Mouse (Mus musculus): ENCODE data around the gene Ldhal6b.

The Ldhal6b gene

DNA sequence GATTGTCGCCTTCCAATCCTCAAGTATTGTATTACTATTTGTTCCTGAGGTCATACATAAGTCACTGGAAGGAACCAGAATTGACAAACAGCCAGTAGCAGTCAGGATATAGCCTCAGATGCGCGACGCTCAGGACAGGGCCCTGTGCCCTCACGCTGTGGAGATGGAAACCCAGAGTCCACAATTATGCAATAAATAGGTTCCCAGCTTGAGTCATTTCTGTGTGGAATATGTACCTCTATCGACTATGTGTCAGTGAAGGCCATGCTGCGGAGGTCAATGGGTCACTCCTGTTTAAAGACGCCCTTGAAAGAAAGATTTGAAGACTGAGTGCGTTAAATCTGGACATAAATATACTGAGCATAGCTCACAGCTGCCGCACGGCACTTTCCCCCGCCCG is 5.2 kb downstream of the Ldhal6b start:
- in situ Hi-C loops (cut with MboI; ENCODE audit: low pct_unique_long_range_greater_than_20kb in 1 of 2, low sequenced_read_pairs in 2 of 2, unreplicated experiment in 1 of 2) = no loop called here

DNA sequence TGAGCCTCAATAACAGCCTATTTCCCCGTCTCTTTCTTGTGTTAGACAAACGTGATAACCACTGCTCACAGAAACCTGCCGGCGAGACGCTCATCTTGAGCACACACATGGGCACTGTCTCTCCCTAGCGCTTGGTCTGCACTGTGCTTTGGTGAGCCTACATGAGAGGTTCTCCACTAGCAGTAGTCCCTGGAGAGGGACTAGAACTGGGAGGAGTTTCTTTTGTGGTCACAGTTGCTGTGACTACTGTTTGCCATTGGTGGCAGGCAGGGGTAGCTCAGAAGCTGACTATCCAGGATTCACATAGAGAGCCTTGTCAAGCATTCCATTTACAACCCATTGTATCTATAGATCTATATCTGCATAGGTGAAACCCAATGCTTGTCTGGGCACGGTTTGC is 5.8 kb downstream of the Ldhal6b start:
- in situ Hi-C loops (cut with MboI; ENCODE audit: low pct_unique_long_range_greater_than_20kb in 1 of 2, low sequenced_read_pairs in 2 of 2, unreplicated experiment in 1 of 2) = no loop called here

GRCm38 (mm10) chr17:5412301-5412700 is 6.3 kb downstream of the Ldhal6b start:
- in situ Hi-C loops (cut with MboI; ENCODE audit: low pct_unique_long_range_greater_than_20kb in 1 of 2, low sequenced_read_pairs in 2 of 2, unreplicated experiment in 1 of 2) = no loop called here

DNA sequence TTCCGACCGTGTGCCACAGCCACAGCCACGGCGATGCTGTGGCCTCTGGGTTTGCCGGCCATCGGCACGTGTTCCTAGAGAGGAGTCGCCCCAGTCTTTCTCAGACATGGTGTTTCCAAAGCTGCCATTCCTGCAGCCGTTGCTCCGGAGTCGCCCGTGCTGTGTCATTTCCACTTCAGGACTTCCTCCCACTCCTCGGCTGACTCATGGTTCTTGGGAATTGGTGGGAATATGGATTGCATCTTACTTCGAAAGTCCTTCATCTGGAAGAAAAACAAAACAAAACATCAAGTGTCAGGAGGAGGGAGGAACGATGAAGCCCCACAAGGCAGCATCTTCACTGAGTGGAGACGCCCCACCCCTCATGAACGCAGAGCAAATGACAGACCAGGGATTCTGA is 7.4 kb downstream of the Ldhal6b start:
- in situ Hi-C loops (cut with MboI; ENCODE audit: low pct_unique_long_range_greater_than_20kb in 1 of 2, low sequenced_read_pairs in 2 of 2, unreplicated experiment in 1 of 2) = no loop called here

GRCm38 (mm10) chr17:5410336-5410735 is 8.2 kb downstream of the Ldhal6b start:
- in situ Hi-C loops (cut with MboI; ENCODE audit: low pct_unique_long_range_greater_than_20kb in 1 of 2, low sequenced_read_pairs in 2 of 2, unreplicated experiment in 1 of 2) = no loop called here

DNA sequence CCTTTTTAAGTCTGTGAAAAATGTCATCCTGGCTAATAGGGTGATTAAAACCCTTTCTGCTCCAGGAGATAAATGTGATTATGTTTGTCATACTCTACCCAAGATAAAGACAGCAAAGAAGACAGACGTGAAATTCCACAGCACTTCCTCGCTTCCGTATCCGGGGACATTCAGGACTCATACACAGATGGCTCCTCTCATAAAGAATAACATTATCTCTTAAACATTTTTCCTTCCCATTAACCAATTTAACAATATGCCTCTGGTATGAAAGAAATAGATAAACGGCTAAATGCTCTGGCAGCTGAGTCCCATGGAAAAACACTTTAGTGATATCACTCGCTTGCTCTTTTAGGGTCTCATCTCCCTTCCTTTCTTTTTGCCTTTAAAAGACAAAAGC is 11.5 kb downstream of the Ldhal6b start:
- in situ Hi-C loops (cut with MboI; ENCODE audit: low pct_unique_long_range_greater_than_20kb in 1 of 2, low sequenced_read_pairs in 2 of 2, unreplicated experiment in 1 of 2) = no loop called here

GRCm38 (mm10) chr17:5406566-5406965 is 12.0 kb downstream of the Ldhal6b start:
- in situ Hi-C loops (cut with MboI; ENCODE audit: low pct_unique_long_range_greater_than_20kb in 1 of 2, low sequenced_read_pairs in 2 of 2, unreplicated experiment in 1 of 2) = no loop called here

DNA sequence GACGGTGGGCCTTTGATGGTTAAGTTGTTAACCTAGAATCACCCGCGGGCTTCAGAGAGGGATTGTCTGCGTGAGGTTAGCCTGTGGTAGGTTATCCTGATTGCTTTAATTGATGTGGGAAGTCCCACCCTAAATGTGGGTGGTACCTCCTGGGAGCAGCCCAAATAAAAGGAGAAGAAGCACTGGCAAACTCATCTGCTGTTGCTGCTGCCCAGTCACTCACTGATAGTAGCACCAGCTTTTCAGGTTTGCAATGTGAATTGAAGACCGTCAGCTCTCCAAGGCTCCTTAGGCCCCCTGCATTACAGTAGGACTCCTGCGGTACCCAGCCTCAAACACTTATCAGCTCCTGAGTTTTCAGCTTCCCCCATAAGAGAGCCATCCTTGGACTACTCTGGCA is 14.7 kb downstream of the Ldhal6b start:
- in situ Hi-C loops (cut with MboI; ENCODE audit: low pct_unique_long_range_greater_than_20kb in 1 of 2, low sequenced_read_pairs in 2 of 2, unreplicated experiment in 1 of 2) = no loop called here

- in situ Hi-C loops (cut with MboI; ENCODE audit: low pct_unique_long_range_greater_than_20kb in 1 of 2, low sequenced_read_pairs in 2 of 2, unreplicated experiment in 1 of 2) = no loop called here
Measured at GRCm38 (mm10) chr17:5402624-5403023, 15.9 kb downstream of the Ldhal6b start.

GRCm38 (mm10) chr17:5402069-5402468 is 16.5 kb downstream of the Ldhal6b start:
- in situ Hi-C loops (cut with MboI; ENCODE audit: low pct_unique_long_range_greater_than_20kb in 1 of 2, low sequenced_read_pairs in 2 of 2, unreplicated experiment in 1 of 2) = no loop called here

DNA sequence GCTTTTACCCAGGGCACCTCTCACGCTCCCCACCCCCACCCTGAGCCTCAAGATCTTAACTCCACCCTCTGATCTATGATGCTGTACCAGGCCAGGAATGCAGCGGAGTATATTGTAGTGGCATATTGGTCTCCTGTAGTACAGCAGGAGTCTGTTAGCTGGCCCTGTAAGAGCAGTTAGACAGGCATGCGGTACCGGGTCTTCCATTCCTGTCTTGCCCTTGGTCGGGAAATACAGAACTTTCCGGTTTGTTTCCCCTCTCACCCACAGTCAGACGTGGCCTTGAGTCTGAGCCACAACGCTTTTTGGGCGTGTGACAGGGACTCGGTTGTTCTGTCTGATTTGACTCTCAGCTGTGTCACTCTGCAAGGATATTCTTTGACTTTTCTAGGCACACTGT is 17.3 kb downstream of the Ldhal6b start:
- in situ Hi-C loops (cut with MboI; ENCODE audit: low pct_unique_long_range_greater_than_20kb in 1 of 2, low sequenced_read_pairs in 2 of 2, unreplicated experiment in 1 of 2) = no loop called here

DNA sequence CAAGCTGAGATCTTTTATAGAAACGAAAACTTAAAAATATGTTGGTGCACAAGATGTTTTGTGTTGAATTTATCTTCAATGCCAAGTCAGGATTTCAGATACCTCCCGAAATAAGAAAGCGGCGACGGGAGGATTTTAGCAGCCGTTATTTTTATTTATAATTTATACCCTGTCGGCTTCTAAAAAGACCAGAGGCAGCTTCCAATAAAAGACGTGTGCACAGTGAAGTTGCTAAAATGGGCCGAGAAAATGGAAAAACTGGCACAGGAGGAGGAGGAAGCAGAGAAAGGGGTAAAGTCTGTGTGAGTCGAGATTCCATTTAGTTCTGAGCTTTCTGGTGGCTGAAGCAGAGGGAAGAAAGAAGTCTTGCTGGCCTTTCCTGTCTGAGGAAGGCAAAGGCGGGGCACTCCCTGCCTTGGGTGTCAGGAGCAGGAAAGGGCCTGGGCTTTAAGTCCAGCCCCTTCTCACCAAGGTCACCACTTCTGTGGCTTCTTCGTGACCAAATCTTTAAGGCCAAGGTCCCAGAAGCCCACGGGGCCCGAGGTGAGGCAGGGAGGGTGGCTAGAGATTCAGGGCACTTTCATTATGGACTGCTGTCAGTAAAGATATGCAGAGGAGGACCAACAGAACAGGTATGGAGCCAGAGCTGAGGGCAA is 18.0 kb downstream of the Ldhal6b start:
- in situ Hi-C loops (cut with MboI; ENCODE audit: low pct_unique_long_range_greater_than_20kb in 1 of 2, low sequenced_read_pairs in 2 of 2, unreplicated experiment in 1 of 2) = no loop called here

DNA sequence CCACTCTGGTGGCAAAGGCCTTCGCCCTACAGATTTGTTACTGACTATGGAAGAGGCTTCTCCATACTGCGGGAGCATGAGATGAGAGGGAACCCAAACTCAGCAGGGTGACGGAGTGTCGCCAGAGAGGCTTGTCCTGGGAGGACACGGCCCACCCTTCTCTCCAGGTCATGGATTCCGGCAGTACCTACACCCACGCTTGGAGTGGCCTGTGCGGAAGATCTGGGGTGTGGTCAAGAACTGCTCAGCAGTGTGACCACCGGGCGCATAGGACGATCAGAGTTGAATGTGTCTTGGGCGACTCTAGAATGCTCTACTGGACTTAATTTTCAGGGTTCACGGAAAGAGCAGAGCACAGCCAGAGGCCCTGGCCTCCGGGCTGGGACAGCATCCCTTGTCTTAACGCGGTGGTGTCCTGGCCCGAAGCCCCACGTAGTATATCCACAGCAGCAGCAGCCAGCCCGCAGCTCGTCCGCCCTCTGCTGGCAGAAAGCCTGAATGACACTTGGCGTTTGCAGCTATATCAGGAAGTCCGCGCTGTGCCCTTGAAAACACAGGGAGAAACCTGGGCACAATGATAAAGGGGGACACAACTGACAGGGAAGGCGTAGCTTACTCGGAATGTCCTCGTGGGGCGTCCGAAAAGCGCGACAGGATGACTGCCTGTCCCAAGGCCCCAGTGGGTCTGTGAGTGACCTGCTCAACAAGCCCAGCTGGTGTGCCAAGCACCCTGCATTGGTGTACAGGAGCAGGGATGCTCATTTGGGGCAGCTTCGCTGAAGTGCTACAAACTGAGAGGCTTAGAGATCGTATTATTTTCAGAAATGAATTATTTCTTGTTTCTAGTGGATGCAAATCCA is 21.2 kb downstream of the Ldhal6b start:
- in situ Hi-C loops (cut with MboI; ENCODE audit: low pct_unique_long_range_greater_than_20kb in 1 of 2, low sequenced_read_pairs in 2 of 2, unreplicated experiment in 1 of 2) = loop anchor here (5.0 to 10.0 kb wide), 3 partner anchors 63 to 333 kb away; no protein-coding TSS in a partner anchor

- in situ Hi-C loops (cut with MboI; ENCODE audit: low pct_unique_long_range_greater_than_20kb in 1 of 2, low sequenced_read_pairs in 2 of 2, unreplicated experiment in 1 of 2) = loop anchor here (5.0 to 10.0 kb wide), 3 partner anchors 61 to 331 kb away; no protein-coding TSS in a partner anchor
Measured at GRCm38 (mm10) chr17:5396213-5396612, 22.4 kb downstream of the Ldhal6b start.

- in situ Hi-C loops (cut with MboI; ENCODE audit: low pct_unique_long_range_greater_than_20kb in 1 of 2, low sequenced_read_pairs in 2 of 2, unreplicated experiment in 1 of 2) = loop anchor here (5.0 to 10.0 kb wide), 3 partner anchors 61 to 331 kb away; no protein-coding TSS in a partner anchor
Measured at GRCm38 (mm10) chr17:5395454-5396205, 22.9 kb downstream of the Ldhal6b start.

DNA sequence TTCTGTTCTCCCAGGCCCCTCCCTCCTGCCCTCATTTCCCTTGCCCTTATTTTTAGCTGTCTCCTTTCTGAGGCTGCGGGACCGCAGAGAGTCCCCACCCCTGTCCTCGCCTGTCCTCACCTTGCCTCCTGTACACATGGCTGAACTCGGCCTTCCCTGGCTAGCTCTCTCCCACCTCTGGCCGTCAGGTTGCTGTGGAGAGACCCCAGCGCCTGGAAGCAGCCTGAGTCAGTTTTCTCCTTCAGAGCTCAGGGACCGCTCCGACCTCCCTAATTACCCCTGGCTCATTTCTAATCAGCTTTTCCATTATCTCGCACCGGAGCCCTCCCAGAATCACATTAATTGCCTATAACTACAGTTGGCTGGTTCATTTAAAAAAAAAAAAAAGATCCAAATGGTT is 27.9 kb downstream of the Ldhal6b start:
- in situ Hi-C loops (cut with MboI; ENCODE audit: low pct_unique_long_range_greater_than_20kb in 1 of 2, low sequenced_read_pairs in 2 of 2, unreplicated experiment in 1 of 2) = loop anchor here in 1 of 2 experiments (10.0 kb wide), 2 partner anchors 56 to 326 kb away; no protein-coding TSS in a partner anchor

- in situ Hi-C loops (cut with MboI; ENCODE audit: low pct_unique_long_range_greater_than_20kb in 1 of 2, low sequenced_read_pairs in 2 of 2, unreplicated experiment in 1 of 2) = no loop called here
Measured at GRCm38 (mm10) chr17:5388351-5388750, 30.2 kb downstream of the Ldhal6b start.

GRCm38 (mm10) chr17:5386885-5387545 is 31.6 kb downstream of the Ldhal6b start:
- in situ Hi-C loops (cut with MboI; ENCODE audit: low pct_unique_long_range_greater_than_20kb in 1 of 2, low sequenced_read_pairs in 2 of 2, unreplicated experiment in 1 of 2) = no loop called here

Data from mouse embryonic stem cell (cell line).